Mouse (Mus musculus) 3T3-L1 (cell line): ENCODE measurements around the gene Slc35f6.
"Not testable (repeated sequence)": the region's sequence is repeated elsewhere in the genome, so short reads cannot be mapped to it uniquely, and the experiment has no call there.

ENCODE experiments used
- DNase-seq: peaks from one replicate; pipeline ENCODE4 v3.0.0-alpha.2; 2015; ENCODE audit warnings: low read depth, low spot score

Gene Slc35f6

DNA sequence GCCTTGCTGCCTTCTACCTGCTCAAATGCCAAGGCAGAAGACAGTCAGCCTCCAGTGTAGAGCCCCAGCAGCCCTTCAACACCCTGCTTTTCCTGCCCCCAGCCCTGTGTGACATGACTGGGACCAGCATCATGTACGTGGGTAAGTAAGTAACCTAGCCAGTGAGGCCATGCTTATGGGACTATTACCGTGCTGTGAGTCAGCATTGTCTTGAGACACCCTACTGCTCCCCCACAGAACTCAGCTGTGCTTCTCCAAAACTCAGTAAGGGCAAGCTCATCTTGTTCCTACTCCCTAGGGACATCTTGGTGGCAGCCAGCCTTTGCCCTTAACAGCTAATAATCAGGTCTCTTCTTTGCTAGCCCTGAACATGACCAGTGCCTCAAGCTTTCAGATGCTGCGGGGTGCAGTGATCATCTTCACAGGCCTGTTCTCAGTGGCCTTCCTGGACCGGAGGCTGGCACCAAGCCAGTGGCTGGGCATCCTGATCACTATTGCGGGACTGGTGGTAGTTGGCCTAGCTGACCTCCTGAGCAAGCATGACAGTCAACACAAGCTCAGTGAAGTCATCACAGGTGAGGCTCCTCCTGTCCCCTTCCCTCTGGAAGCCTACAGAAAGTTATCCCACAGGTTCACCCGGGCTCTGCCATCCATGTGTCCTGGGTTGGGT, 7.9 kb downstream of the Slc35f6 start:
- DNase-seq, result peak; percentile 54

GRCm38 (mm10) chr5:30659042-30659441, 11.3 kb downstream of the Slc35f6 start:
- no peak for DNase-seq

- no peak for DNase-seq
Observed at GRCm38 (mm10) chr5:30660278-30660677, 12.5 kb downstream of the Slc35f6 start.

DNA sequence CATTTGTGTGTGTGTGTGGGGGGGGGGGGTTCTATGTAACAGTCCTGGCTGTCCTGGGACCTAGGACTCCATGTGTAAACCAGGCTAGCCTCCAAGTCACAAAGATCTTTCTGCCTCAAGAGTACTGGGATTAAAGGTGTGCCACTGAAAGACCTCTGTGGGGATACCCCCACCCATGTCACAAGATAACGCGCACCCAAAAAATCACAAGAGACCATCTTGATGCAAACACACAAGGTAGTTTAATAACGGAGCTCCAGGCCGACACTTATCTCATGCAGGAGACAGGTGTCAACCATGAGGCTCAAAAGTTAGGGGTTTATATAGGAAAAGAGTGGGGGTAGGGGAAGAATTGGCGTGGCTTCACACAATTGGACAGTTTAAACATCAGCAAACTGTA, 13.1 kb downstream of the Slc35f6 start:
- no peak for DNase-seq

DNA sequence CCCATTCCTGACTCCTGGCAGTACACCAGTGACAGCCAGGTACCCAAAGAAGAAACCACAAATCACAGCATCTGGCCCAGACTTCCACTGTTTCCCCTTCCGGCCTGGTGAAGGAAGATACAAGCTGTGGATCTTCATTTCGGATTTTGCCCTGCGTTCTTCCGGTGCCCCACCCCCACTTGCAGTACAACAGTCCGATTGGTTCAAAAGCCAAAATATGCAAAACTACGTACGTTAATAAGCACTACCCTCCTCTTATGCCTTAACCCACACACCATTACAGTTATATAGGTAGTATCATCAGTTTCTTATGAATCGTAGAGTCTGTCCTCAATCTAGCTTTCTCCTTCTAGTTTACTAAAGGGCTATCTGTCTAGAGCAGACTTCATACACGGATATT, 17.6 kb downstream of the Slc35f6 start:
- DNase-seq, result no peak

GRCm38 (mm10) chr5:30665968-30666367, 18.2 kb downstream of the Slc35f6 start:
- no peak for DNase-seq

- DNase-seq, result peak; percentile 99
Observed at GRCm38 (mm10) chr5:30666391-30667195, 18.9 kb downstream of the Slc35f6 start, which contains the start of gene Cenpa. TSS of gene Cenpa (plus strand) at chr5:30666777.

DNA sequence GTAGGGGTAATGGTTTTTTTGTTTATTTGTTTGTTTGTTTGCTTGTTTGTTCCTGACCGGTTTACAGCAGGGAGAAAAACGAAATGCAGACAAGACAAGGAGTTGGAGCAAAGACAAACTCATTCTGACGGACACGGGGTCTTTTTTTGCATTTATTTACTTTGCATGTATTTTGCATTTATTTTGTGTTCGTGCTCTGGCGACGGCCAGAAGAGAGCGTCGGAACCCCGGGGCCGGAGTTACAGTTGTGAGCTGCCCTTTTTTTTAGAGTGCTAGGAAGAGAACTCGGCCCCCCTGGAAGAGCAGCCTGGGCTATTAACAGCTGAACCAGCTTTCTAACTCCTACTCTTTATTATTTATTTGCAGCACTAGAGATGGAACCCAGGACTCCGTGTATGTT, 19.5 kb downstream of the Slc35f6 start:
- no peak for DNase-seq

- DNase-seq, result no peak
Observed at GRCm38 (mm10) chr5:30667686-30668085, 20.0 kb downstream of the Slc35f6 start.

- peak; percentile 42 for DNase-seq
Observed at GRCm38 (mm10) chr5:30668637-30669495, 21.1 kb downstream of the Slc35f6 start.

- DNase-seq, result no peak
Observed at GRCm38 (mm10) chr5:30669496-30669830, 21.7 kb downstream of the Slc35f6 start.

DNA sequence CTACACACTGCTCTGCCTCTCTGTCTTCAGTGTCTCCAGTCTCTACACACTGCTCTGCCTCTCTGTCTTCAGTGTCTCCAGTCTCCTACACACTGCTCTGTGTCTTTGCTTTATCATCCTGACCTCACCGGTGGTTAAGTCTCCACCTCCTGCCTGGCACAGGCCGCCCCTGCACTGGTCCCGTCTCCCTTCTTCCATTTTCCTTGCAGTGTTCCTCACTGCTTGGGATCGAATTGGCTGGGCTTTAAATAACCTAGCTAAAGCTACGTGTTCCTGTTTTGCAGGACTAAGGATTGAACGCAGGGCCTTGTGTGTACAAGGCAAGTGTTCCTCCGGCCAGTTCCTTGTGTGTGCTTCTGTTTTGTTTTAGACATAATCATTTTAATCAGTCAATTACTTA, 22.4 kb downstream of the Slc35f6 start:
- DNase-seq, result no peak

DNA sequence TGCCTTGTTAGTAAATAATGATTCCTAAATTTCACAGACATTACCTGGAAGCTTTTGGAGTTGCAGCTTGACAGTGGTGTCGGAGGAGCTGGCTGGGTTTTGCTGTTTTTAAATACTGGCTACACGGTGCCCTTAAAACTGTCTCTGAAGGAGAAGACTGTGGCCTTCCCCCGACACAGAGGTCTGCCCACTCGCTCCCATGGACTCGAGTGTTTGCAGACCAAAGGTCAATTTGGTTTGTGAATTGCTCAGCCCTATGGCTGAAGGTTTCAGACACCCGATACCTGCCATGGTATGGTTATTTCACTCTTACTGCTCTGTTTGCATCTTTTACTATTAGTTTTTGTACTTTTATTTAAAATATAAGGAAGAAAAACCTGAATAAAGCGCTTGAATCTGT, 26.3 kb downstream of the Slc35f6 start:
- DNase-seq, result no peak

DNA sequence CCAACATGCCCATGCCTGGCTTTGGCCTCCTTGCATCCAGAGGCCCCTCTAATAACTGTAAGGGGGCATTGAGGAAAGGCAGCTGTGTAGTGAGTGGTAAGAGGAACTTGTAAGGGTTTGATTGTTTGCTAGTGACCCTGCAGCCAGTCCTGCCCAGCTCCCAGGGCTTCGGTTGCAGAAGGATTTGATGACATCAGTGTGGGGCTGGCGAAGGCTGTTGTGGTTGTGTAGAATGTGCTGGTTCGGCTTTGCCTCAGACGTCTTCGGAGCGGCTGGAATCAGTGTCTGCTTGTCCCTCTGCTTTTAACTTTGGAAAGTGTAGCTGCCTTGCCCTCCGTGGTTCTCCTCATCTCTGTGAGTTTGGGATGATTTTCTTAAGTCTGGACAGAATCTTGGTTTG, 29.1 kb downstream of the Slc35f6 start:
- DNase-seq, result no peak

DNA sequence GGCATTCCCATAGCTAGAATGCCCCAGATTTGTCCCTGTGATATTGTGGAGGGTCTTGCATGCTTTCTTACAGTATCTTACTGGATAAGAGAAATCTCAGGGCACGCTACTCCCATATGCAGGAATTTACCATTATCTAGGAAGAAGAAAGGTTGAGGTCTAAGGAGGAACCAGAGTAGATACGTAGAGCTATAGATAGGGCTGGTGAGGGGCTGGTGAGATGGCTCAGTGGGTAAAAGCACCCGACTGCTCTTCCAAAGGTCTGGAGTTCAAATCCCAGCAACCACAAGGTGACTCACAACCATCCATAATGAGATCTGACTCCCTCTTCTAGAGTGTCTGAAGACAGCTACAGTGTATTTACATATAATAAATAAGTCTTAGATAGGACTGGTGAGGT, 30.3 kb downstream of the Slc35f6 start:
- DNase-seq, result not testable (repeated sequence)

GRCm38 (mm10) chr5:30678722-30679296, 31.1 kb downstream of the Slc35f6 start:
- DNase-seq, result no peak

DNA sequence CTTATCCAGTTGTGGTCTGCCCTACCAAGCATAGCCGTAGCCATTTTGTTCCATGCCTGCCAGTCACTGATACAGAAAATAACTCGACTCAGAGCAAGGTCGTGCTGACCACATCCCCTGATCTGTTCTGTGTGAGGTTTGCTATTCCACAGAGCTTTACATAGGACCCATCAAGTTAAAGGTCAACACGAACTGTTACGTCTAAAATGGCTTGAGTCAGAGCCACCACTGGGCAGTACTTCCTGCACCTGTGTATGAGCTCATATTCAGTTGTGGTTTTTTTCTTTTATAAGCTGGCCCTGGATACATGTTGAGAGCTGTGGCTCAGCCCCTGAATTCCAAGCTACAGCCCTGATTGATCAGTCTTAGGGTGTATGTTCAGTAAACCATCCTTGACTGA, 31.9 kb downstream of the Slc35f6 start:
- peak; percentile 25 for DNase-seq

DNA sequence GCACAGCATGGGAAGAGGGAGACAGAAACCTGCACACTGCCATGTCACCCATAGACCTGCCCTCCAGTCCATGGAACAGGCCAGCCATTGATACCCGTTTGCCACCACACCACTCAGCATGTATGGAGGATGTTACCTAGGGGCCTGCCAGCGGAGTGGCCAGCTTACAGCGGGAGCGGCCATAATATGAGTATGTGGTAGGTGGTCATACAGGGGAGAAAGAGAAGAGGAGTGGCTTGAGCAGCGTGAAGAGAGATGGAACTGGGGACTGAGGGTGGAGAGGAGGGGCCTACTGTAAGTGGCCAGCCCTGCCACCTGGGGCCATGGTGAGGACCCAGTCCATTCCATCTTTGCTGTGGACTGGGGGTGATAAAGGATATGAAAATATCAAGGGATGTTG, 34.2 kb downstream of the Slc35f6 start:
- DNase-seq, result no peak

- peak; percentile 44 for DNase-seq
Observed at GRCm38 (mm10) chr5:30682967-30683600, 35.4 kb downstream of the Slc35f6 start.

GRCm38 (mm10) chr5:30683993-30684392, 36.3 kb downstream of the Slc35f6 start:
- peak; percentile 29 for DNase-seq

DNA sequence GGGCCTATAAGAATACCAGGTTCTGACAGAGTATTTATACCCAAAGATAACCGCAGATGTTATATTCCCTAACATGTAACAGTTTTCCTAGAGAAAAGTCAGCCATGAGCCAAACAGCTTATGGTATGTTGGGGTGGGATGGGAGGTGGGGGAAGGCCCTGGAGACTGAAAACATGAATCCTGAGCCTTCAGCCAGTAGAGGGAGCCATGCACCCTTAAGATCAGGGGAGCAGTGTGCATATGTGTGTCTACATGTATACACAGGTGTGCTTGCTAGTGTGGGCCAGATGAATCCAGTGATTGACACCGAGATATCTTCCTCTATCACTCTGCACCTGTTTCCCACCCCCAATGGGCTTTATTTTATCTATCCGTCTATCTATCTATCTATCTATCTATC, 39.0 kb downstream of the Slc35f6 start:
- peak; percentile 43 for DNase-seq
